Mouse (Mus musculus): ENCODE results near the gene Slc25a48.

Slc25a48 gene

GRCm38 (mm10) chr13:56513595-56513994 lies 75.4 kb downstream of the Slc25a48 start:
- no peak for DNase-seq

GRCm38 (mm10) chr13:56516311-56516710 lies 78.2 kb downstream of the Slc25a48 start:
- no peak for DNase-seq

GRCm38 (mm10) chr13:56516816-56517215 lies 78.7 kb downstream of the Slc25a48 start:
- DNase-seq: no peak

GRCm38 (mm10) chr13:56522081-56522820 lies 84.1 kb downstream of the Slc25a48 start, which contains the start of gene Fbxl21:
Gene Fbxl21, plus strand, starts transcription at chr13:56522472.
- DNase-seq: peak; percentile 91 to 94

- peak in 1 of 2 experiments; percentile 31 for DNase-seq
These were observed 84.6 kb downstream of the Slc25a48 start for GRCm38 (mm10) chr13:56522821-56523167.

All from cerebellum, postnatal 25 days (tissue).